Mouse (Mus musculus) CH12.LX (cell line): ENCODE measurements around the gene Chd9. TPM values are rescaled to one million over a fixed set of nuclear protein-coding genes. Genes with fewer than 3 reads are reported as not detected.
"Not testable (repeated sequence)": the region's sequence is repeated elsewhere in the genome, so short reads cannot be mapped to it uniquely, and the experiment has no call there.

ENCODE experiments used
- DNase-seq: peaks from one replicate; pipeline ENCODE4 v3.0.0-alpha.2; 2013; ENCODE audit errors: extremely low read depth
- H3K27ac ChIP-seq: 2 replicates; pipeline ENCODE4 v1.5.1; 2012; ENCODE audit warnings: low read depth, mild to moderate bottlenecking, control low read depth, moderate library complexity; ENCODE audit not compliant: insufficient read depth
- H3K27me3 ChIP-seq: replicated peaks from 2 replicates; pipeline ENCODE3; 2012; ENCODE audit warnings: inconsistent platforms
- H3K36me3 ChIP-seq, 2 experiments: replicated peaks in 1 of 2; 2 replicates each; pipeline versions ENCODE3 to v1.6.1; 2012; ENCODE audit warnings: inconsistent platforms in 1 of 2, low read length in 1 of 2, mild to moderate bottlenecking in 1 of 2, mixed read lengths in 1 of 2, moderate library complexity in 1 of 2; ENCODE audit not compliant: control insufficient read depth in 1 of 2, insufficient read depth in 1 of 2
- H3K4me1 ChIP-seq, 2 experiments: 2 replicates each; pipeline ENCODE4 v1.6.1; 2012; ENCODE audit warnings: inconsistent platforms in 1 of 2, moderate library complexity in 1 of 2; ENCODE audit not compliant: insufficient read depth in 2 of 2, control insufficient read depth in 1 of 2
- H3K4me2 ChIP-seq: 2 replicates; pipeline ENCODE4 v1.6.1; 2012; ENCODE audit warnings: low read depth, mild to moderate bottlenecking, control low read depth; ENCODE audit not compliant: poor library complexity, insufficient read depth, severe bottlenecking
- H3K4me3 ChIP-seq, 3 experiments: fragments of 150-350 bp in 1 of 3; sonication (generic) in 1 of 3; replicated peaks in 1 of 3; 2 replicates each; pipeline versions ENCODE3 to v1.5.1; 2011 to 2012; ENCODE audit warnings: low read depth in 2 of 3, low read length in 2 of 3, mild to moderate bottlenecking in 2 of 3, moderate library complexity in 2 of 3, control low read depth in 1 of 3, improper control_type of control experiment in 1 of 3, inconsistent platforms in 1 of 3, mixed read lengths in 1 of 3; ENCODE audit not compliant: poor library complexity in 1 of 3
- H3K79me2 ChIP-seq: replicated peaks from 2 replicates; pipeline ENCODE4 v1.6.1; 2012; ENCODE audit warnings: mild to moderate bottlenecking, moderate library complexity; ENCODE audit not compliant: control insufficient read depth, poor library complexity, insufficient read depth, severe bottlenecking; ENCODE audit errors: extremely low read depth
- H3K9ac ChIP-seq: 2 replicates; pipeline ENCODE4 v1.6.1; 2012; ENCODE audit warnings: low read depth, mild to moderate bottlenecking, control low read depth, moderate library complexity; ENCODE audit not compliant: insufficient read depth
- H3K9me3 ChIP-seq: replicated peaks from 2 replicates; pipeline ENCODE3; 2012; ENCODE audit warnings: low read length, inconsistent platforms, mixed read lengths
- BHLHE40 ChIP-seq: IDR thresholded peaks from 2 replicates; pipeline ENCODE4 v1.6.1; 2011; ENCODE audit warnings: mild to moderate bottlenecking, low read depth, low read length, improper control_type of control experiment
- CHD1 ChIP-seq: IDR thresholded peaks from 2 replicates; pipeline ENCODE4 v1.6.1; 2012; ENCODE audit warnings: low read depth, low read length, improper control_type of control experiment, inconsistent platforms
- E2F4 ChIP-seq: IDR thresholded peaks from 2 replicates; pipeline ENCODE4 v1.6.1; 2011; ENCODE audit warnings: low read depth, low read length, improper control_type of control experiment; ENCODE audit not compliant: insufficient replicate concordance
- ELF1 ChIP-seq: IDR thresholded peaks from 2 replicates; pipeline ENCODE4 v1.6.1; 2014; ENCODE audit warnings: low read depth, mild to moderate bottlenecking, inconsistent platforms, low read length, improper control_type of control experiment
- EP300 ChIP-seq: IDR thresholded peaks from 2 replicates; pipeline ENCODE4 v1.6.1; 2011; ENCODE audit warnings: low read length, improper control_type of control experiment
- ETS1 ChIP-seq: conservative IDR thresholded peaks from 2 replicates; pipeline ENCODE4 v1.6.1; 2012; ENCODE audit warnings: low read depth, mild to moderate bottlenecking, inconsistent platforms, low read length, improper control_type of control experiment, moderate library complexity
- GABPA ChIP-seq: IDR thresholded peaks from 2 replicates; pipeline ENCODE4 v1.6.1; 2012; ENCODE audit warnings: low read depth, low read length, improper control_type of control experiment, inconsistent platforms; ENCODE audit not compliant: insufficient replicate concordance
- HCFC1 ChIP-seq: IDR thresholded peaks from 2 replicates; pipeline ENCODE4 v1.6.1; 2012; ENCODE audit warnings: low read depth, mild to moderate bottlenecking, inconsistent platforms, low read length, improper control_type of control experiment
- IRF4 ChIP-seq: IDR thresholded peaks from 2 replicates; pipeline ENCODE4 v1.6.1; 2014; ENCODE audit warnings: low read depth, mild to moderate bottlenecking, inconsistent platforms, low read length, improper control_type of control experiment
- JUND ChIP-seq: conservative IDR thresholded peaks from 2 replicates; pipeline ENCODE4 v1.6.1; 2011; ENCODE audit warnings: low read depth, low read length, improper control_type of control experiment
- KAT2A ChIP-seq: IDR thresholded peaks from 2 replicates; pipeline ENCODE4 v1.6.1; 2012; ENCODE audit warnings: low read length, improper control_type of control experiment, inconsistent platforms; ENCODE audit not compliant: insufficient replicate concordance
- MEF2A ChIP-seq: IDR thresholded peaks from 2 replicates; pipeline ENCODE4 v1.6.1; 2014; ENCODE audit warnings: low read depth, mild to moderate bottlenecking, inconsistent platforms, low read length, improper control_type of control experiment, borderline replicate concordance
- NRF1 ChIP-seq: IDR thresholded peaks from 2 replicates; pipeline ENCODE4 v1.6.1; 2014; ENCODE audit warnings: low read depth, mild to moderate bottlenecking, inconsistent platforms, low read length, improper control_type of control experiment, moderate library complexity
- POLR2AphosphoS2 ChIP-seq: IDR thresholded peaks from 2 replicates; pipeline ENCODE4 v1.6.1; 2011; ENCODE audit warnings: low read depth, low read length, improper control_type of control experiment
- RAD21 ChIP-seq: IDR thresholded peaks from 2 replicates; pipeline ENCODE4 v1.6.1; 2011; ENCODE audit warnings: low read depth, mild to moderate bottlenecking, low read length, improper control_type of control experiment, moderate library complexity
- RCOR1 ChIP-seq: conservative IDR thresholded peaks from 2 replicates; pipeline ENCODE4 v1.6.1; 2012; ENCODE audit warnings: low read depth, mild to moderate bottlenecking, inconsistent platforms, low read length, improper control_type of control experiment
- UBTF ChIP-seq: IDR thresholded peaks from 2 replicates; pipeline ENCODE4 v1.6.1; 2012; ENCODE audit warnings: low read depth, mild to moderate bottlenecking, inconsistent platforms, low read length, improper control_type of control experiment, moderate library complexity
- USF2 ChIP-seq: conservative IDR thresholded peaks from 2 replicates; pipeline ENCODE4 v1.6.1; 2011; ENCODE audit warnings: low read depth, low read length, improper control_type of control experiment
- ZC3H11A ChIP-seq: IDR thresholded peaks from 2 replicates; pipeline ENCODE4 v1.6.1; 2012; ENCODE audit warnings: low read depth, mild to moderate bottlenecking, inconsistent platforms, low read length, improper control_type of control experiment
- dilution Hi-C: fragments of 300-500 bp; cut with MboI; formaldehyde crosslinking; loops from 2 replicates; pipeline ENCODE4 v1.14.3; 2020; ENCODE audit warnings: low sequenced_read_pairs; ENCODE audit not compliant: extremely low pct_unique_long_range_greater_than_20kb, extremely low pct_ligation_motif_present
- in situ Hi-C: fragments of 300-500 bp; cut with MboI; formaldehyde crosslinking; loops from 3 replicates; pipeline ENCODE4 v1.14.3; 2019; ENCODE audit warnings: low sequenced_read_pairs, low pct_ligation_motif_present, low pct_unique_long_range_greater_than_20kb, mixed read lengths
- polyA plus RNA-seq: library from polyadenylated mRNA; unstranded; fragments of >175 nt; gene quantifications from 2 replicates; pipeline ENCODE4 v1.2.1, GENCODE M21; 2012; ENCODE audit warnings: low read depth; ENCODE audit not compliant: insufficient read length
- total RNA-seq, 2 experiments: library from RNA; depleted of rRNA; stranded (reverse); fragments of 300-350 nt in 1 of 2; fragments of >200 nt in 1 of 2; gene quantifications; 2 replicates each; pipeline ENCODE4 v1.2.3; 2012 to 2014

The Chd9 gene
- total and polyA plus RNA-seq, 3 experiments, result 12.7 to 188 (median 15.1) TPM

- Histone ChIP-seq H3K79me2 (no peaks in the 10 kb centered on the region; the same call in 1 of the 2 replicates), H3K4me2 (no peak overlapping the region)
- TF ChIP-seq E2F4 (no peak), UBTF (no peak), RCOR1 (no peak), ETS1 (no peak), USF2 (no peak), NRF1 (no peak), RAD21 (no peak), IRF4 (no peak), JUND (no peak), KAT2A (no peak), POLR2AphosphoS2 (no peak), HCFC1 (no peak), ZC3H11A (no peak), BHLHE40 (no peak), GABPA (no peak), CHD1 (no peak), EP300 (no peak), MEF2A (no peak), ELF1 (no peak)
- TF ChIP-seq, all 38 proteins: peak for 0
- dilution Hi-C loops, result no loop called here
- Histone ChIP-seq H3K4me1 (peaks cover 0 to 8% of the 10 kb centered on the region in 2 experiments; a peak in 3 of 4 replicates), H3K9ac (no peak overlapping the region), H3K9me3 (no peaks in the 10 kb centered on the region), H3K36me3 (peaks cover 0 to 5% of the 10 kb centered on the region in 2 experiments), H3K4me3 (no peak overlapping the region), H3K27ac (no peak overlapping the region), H3K27me3 (no peaks in the 10 kb centered on the region)
- no peak for DNase-seq
- in situ Hi-C loops, result no loop called here
Observed at GRCm38 (mm10) chr8:90923158-90923905, 95.2 kb downstream of the Chd9 start.

GRCm38 (mm10) chr8:90928412-90928811 is 100.3 kb downstream of the Chd9 start:
- peaks cover 10 to 12% of the 10 kb centered on the region in 2 experiments for H3K36me3 ChIP-seq
- no peak for DNase-seq
- H3K79me2 ChIP-seq, result peaks cover 3% of the 10 kb centered on the region; the same call in 1 of the 2 replicates
- no peaks in the 10 kb centered on the region for H3K27me3 ChIP-seq
- H3K4me1 ChIP-seq, result peaks cover 0 to 23% of the 10 kb centered on the region in 2 experiments; a peak in 3 of 4 replicates
- no peak overlapping the region for H3K27ac ChIP-seq
- in situ Hi-C loops (no loop called here), dilution Hi-C loops (no loop called here)
- no peak overlapping the region for H3K9ac ChIP-seq
- TF ChIP-seq EP300 (peak; percentile 53), IRF4 (peak; percentile 51; the same call in 1 of the 2 replicates), JUND (peak; percentile 61), KAT2A (no peak)
- no peaks in the 10 kb centered on the region for H3K9me3 ChIP-seq
- H3K4me3 ChIP-seq, result no peak overlapping the region
- H3K4me2 ChIP-seq, result no peak overlapping the region

- H3K9me3 ChIP-seq, H3K9ac ChIP-seq, DNase-seq, H3K4me2 ChIP-seq, H3K27ac ChIP-seq, H3K79me2 ChIP-seq, H3K4me3 ChIP-seq, H3K27me3 ChIP-seq, dilution Hi-C loops, in situ Hi-C loops: not testable (repeated sequence)
- Histone ChIP-seq H3K4me1 (peaks cover 0 to 23% of the 10 kb centered on the region in 2 experiments; a peak in 3 of 4 replicates), H3K36me3 (peaks cover 13 to 15% of the 10 kb centered on the region in 2 experiments)
Observed at GRCm38 (mm10) chr8:90930125-90930524, 102.0 kb downstream of the Chd9 start.
